Mouse (Mus musculus) granulocyte monocyte progenitor cell, adult 5-6 weeks (primary cell): Measurements from ENCODE around the gene Rnf114. TPM values are rescaled to one million over a fixed set of nuclear protein-coding genes. Genes with fewer than 3 reads are reported as not detected.

ENCODE experiments used
- ATAC-seq: replicated peaks from 2 replicates; pipeline ENCODE4 v1.8.0; 2016; ENCODE audit warnings: mild to moderate bottlenecking, moderate TSS enrichment, inconsistent platforms; ENCODE audit not compliant: poor library complexity, severe bottlenecking
- total RNA-seq, 2 experiments: library from RNA; stranded (forward) in 1 of 2; stranded (reverse) in 1 of 2; fragments of 200-712, 200-1000 nt in 1 of 2; fragments of >200 nt in 1 of 2; fragmentation: Nextera tagmentation in 1 of 2; gene quantifications; 2 replicates each; pipeline ENCODE4 v1.2.3; 2014 to 2017

The Rnf114 gene
- total RNA-seq, 2 experiments from 2014 or later: 25.7 to 39.8 TPM

- no peak for ATAC-seq
These were observed 67.0 kb downstream of the Rnf114 start for GRCm38 (mm10) chr2:167559413-167559812.

DNA sequence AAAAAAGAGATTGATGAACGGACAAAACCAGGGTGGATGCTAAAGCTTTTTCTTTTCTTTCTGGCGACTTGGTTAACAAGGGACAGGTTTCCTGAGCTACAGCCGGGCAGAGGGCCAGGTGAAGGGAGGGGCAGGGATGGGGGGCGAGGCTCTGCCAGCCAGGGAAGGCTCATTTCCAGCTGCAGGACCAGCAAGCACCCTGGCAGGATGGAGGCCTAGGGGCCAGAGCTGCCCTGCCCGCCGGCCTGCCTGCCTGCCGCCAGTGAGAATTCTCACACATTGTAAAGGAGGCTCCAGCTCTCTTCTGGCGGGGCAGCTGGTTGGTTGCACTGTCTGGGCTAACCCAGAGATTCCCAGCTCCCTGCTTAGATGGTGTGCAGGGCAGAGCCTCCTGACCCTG is 69.7 kb downstream of the Rnf114 start:
- no peak for ATAC-seq

DNA sequence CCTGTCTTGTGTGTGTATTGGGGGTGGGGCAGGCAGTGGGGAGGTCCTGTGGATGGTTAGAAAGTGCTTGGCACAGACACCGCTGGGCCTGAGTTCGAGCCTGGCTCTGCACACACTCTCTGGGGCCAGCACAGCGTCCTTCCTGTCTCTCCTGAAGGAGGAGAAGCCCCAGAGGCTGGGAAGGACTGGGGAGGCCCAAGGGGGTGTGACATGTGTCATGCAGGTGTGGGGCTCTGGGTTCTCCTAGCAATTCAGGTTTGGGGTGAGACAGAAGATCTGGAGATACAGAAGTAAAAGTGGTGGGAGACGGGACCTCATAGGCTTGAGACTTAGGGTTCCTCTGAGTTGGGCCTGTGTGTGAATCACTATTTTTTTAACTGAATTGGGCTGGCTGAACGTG is 70.6 kb downstream of the Rnf114 start:
- ATAC-seq: no peak

- no peak for ATAC-seq
These were observed 71.3 kb downstream of the Rnf114 start for GRCm38 (mm10) chr2:167563703-167564102.

DNA sequence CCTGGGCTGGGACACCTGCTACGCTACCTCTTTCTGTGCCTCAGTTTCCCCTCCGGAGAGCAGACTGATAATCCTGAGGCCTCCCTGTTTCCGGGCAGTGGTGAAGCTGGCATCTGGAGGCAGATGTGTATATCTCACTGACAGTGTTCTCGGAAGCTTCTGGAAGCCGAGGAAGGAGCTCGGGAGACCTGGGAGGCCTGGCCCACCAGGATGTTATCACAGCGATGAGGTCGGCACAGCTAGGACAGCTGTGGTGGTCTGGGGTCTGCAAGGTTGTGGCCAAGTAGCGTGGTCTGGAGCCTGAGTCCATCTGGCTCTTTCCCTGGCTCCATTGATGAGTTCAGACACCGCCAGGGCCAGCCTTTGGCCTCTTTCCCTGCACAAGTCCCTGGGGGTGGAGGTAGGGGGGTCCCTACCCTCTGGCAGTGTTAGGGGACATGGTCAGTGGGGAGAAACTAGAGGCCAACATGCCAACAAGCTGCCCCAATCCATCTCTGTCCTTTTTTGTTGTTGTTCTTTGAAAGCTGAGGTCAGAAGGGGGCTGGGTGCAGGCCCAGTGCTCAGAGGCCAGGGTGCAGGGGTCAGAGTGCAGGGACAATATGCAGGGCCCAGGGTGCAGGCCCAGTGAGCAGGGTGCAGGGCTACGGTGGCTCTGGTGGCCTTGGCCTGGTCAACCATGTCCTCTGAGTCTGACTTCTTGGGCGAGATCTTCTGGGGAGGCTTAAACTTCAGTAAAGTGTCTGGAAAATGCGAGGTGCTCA is 72.3 kb downstream of the Rnf114 start:
- no peak for ATAC-seq

DNA sequence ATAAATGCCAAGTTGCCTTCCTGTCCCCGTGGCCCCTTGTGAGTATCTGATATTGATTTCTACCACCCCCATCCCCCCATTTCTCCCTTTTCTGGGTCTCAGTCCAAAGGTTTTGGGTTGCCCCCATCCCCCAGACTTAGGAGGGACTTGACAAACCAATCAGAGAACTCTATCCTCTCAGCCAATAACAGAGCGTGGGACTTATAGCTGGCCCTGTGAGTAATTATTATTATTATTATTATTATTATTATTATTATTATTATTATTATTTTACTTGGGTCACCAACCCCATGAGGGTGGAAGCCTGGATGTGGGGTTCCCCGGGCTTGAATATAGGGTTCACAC is 72.8 kb downstream of the Rnf114 start:
- ATAC-seq: no peak

DNA sequence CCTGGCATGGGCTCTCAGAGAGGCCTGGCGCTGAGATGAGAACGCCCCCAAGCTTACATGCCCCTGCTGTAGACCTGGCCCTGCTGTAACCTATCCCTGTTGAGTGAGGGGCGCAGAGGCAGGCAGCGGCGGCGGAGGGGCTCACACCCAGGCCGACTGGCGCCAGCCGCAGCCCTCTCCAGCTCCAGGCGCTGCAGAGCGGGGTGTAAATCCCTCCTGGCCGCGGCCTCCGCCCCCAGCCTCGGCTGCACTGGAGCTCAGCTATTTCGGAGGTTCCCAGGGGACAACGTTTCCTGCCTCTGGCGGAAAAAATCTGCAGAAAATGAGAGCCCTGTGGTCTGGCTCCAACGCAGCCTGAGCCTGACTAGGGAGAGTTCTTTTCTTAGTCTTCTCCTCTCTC is 73.2 kb downstream of the Rnf114 start:
- no peak for ATAC-seq

Other genes starting within 250 kb of the Rnf114 start
- 12.3 and 19.3 TPM in 2 replicates for gene B4galt5, start 143.5 kb upstream of the Rnf114 start, total RNA-seq (2014; fragmentation: Nextera tagmentation)
- 5.0 and 13.1 TPM in 2 replicates for gene B4galt5, start 143.5 kb upstream of the Rnf114 start, total RNA-seq (2017)
- 39.4 and 54.4 TPM in 2 replicates for gene Slc9a8, start 70.9 kb upstream of the Rnf114 start, total RNA-seq (2014; fragmentation: Nextera tagmentation)
- gene Slc9a8, start 70.9 kb upstream of the Rnf114 start, total RNA-seq (2017): 21.1 and 22.0 TPM in 2 replicates
- 11.5 and 24.7 TPM in 2 replicates for gene Spata2, start 242 bp downstream of the Rnf114 start, total RNA-seq (2014; fragmentation: Nextera tagmentation)
- gene Spata2, start 242 bp downstream of the Rnf114 start, total RNA-seq (2017): 7.4 and 8.1 TPM in 2 replicates
- gene Snai1, start 45.5 kb downstream of the Rnf114 start, total RNA-seq (2014; fragmentation: Nextera tagmentation): not detected in 2 replicates
- gene Snai1, start 45.5 kb downstream of the Rnf114 start, total RNA-seq (2017): not detected in 2 replicates
- gene Ube2v1, start 139.4 kb downstream of the Rnf114 start, total RNA-seq (2014; fragmentation: Nextera tagmentation): 112 and 155 TPM in 2 replicates
- gene Ube2v1, start 139.4 kb downstream of the Rnf114 start, total RNA-seq (2017): 49.7 and 50.5 TPM in 2 replicates
- gene Gm20431, start 168.9 kb downstream of the Rnf114 start, total RNA-seq (2014; fragmentation: Nextera tagmentation): 4.6 and 11.6 TPM in 2 replicates
- gene Gm20431, start 168.9 kb downstream of the Rnf114 start, total RNA-seq (2017): not detected in 2 replicates
- 11.8 and 15.7 TPM in 2 replicates for gene Cebpb, start 196.3 kb downstream of the Rnf114 start, total RNA-seq (2014; fragmentation: Nextera tagmentation)
- gene Cebpb, start 196.3 kb downstream of the Rnf114 start, total RNA-seq (2017): 17.8 and 27.5 TPM in 2 replicates
- 24.7 and 28.9 TPM in 2 replicates for gene Tmem189, start 197.2 kb downstream of the Rnf114 start, total RNA-seq (2014; fragmentation: Nextera tagmentation)
- 13.4 and 13.6 TPM in 2 replicates for gene Tmem189, start 197.2 kb downstream of the Rnf114 start, total RNA-seq (2017)